Mouse (Mus musculus) heart, postnatal 0 days (tissue): ENCODE measurements around the gene Tbc1d13.

Source experiments
- CTCF ChIP-seq: IDR thresholded peaks from 2 replicates; pipeline ENCODE4 v1.5.1; 2016; ENCODE audit warnings: antibody characterized with exemption, control low read depth, low read depth
- EP300 ChIP-seq: IDR thresholded peaks from 2 replicates; pipeline ENCODE4 v1.6.1; 2016; ENCODE audit warnings: antibody characterized with exemption, low read depth

GRCm38 (mm10) chr2:30191790-30192580 lies 58.4 kb downstream of the Tbc1d13 start:
- TF ChIP-seq CTCF, result no peak
- no peak for TF ChIP-seq EP300
